Mouse (Mus musculus): ENCODE measurements at regions not wholly inside any gene's neighbourhood (a gene's known extent, or its start where the extent isn't known, plus 50 kb on each side); places are given as distances from the start of the nearest gene placed in this dataset.

GRCm38 (mm10) chr19:36257748-36258538 is 90.2 kb upstream of the Pcgf5 start:
- peaks cover 11% of the 10 kb centered on the region for H3K4me1 ChIP-seq (ENCODE audit: control insufficient read depth, insufficient read depth, low read length)
- H3K27ac ChIP-seq (ENCODE audit: insufficient read depth, low read length) = no peak overlapping the region
- TF ChIP-seq POLR2A (IDR thresholded peaks at IDR 0.05; ENCODE audit: low read depth, low read length) (no peak), CTCF (IDR thresholded peaks at IDR 0.05; ENCODE audit: borderline replicate concordance, insufficient read depth, low read length) (no peak)
- no peak overlapping the region for H3K4me3 ChIP-seq (ENCODE audit: insufficient read depth, low read length)

GRCm38 (mm10) chr19:36261819-36262218 is 86.3 kb upstream of the Pcgf5 start:
- Histone ChIP-seq H3K4me3 (ENCODE audit: insufficient read depth, low read length) (no peak overlapping the region), H3K27ac (ENCODE audit: insufficient read depth, low read length) (no peak overlapping the region), H3K4me1 (ENCODE audit: control insufficient read depth, insufficient read depth, low read length) (peaks cover 11% of the 10 kb centered on the region)
- TF ChIP-seq CTCF (IDR thresholded peaks at IDR 0.05; ENCODE audit: borderline replicate concordance, insufficient read depth, low read length) (no peak), POLR2A (IDR thresholded peaks at IDR 0.05; ENCODE audit: low read depth, low read length) (no peak)

DNA sequence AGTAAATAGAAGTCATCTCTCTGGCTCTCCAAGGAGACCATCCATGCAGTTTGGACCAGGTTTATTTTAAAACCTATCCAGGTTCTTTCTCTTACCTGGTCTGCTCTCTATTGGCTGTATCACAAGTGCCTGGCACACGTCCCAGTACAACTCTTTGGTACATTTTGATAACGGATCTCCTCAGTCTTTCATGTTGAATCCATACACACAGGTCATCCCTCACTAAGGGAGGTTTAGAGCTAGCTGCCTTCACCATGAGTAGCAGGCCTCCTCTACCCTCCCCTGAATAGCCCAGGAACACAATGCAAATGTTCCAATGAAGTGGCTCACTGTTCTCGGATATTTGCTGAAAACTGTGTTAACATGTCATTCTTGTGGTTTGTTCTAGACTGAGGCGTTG is 84.2 kb upstream of the Pcgf5 start:
- H3K4me1 ChIP-seq (ENCODE audit: control insufficient read depth, insufficient read depth, low read length) = no peaks in the 10 kb centered on the region
- H3K27ac ChIP-seq (ENCODE audit: insufficient read depth, low read length) = no peak overlapping the region
- no peak overlapping the region for H3K4me3 ChIP-seq (ENCODE audit: insufficient read depth, low read length)
- TF ChIP-seq POLR2A (IDR thresholded peaks at IDR 0.05; ENCODE audit: low read depth, low read length) = no peak
- TF ChIP-seq CTCF (IDR thresholded peaks at IDR 0.05; ENCODE audit: borderline replicate concordance, insufficient read depth, low read length) = no peak

DNA sequence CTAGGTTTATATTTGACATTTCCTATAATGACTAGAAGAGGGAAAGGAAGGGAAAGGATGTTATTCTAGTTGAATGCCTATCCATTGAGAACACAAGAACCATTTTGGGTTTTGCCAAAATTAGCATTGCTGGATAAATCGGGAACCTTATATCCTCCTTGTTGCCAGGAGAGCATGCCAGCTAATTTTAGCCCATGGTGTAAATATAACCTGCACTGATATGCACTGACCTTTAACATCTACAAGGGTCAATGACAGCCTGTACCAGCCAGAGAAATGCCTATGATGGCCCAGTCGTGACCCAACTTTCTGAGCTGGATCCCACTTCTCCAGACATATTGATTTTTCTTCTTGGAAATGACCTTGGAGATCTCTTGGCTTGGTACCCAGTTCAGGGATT is 83.7 kb upstream of the Pcgf5 start:
- Histone ChIP-seq H3K4me3 (ENCODE audit: insufficient read depth, low read length) (no peak overlapping the region), H3K27ac (ENCODE audit: insufficient read depth, low read length) (no peak overlapping the region), H3K4me1 (ENCODE audit: control insufficient read depth, insufficient read depth, low read length) (no peaks in the 10 kb centered on the region)
- TF ChIP-seq POLR2A (IDR thresholded peaks at IDR 0.05; ENCODE audit: low read depth, low read length) (no peak), CTCF (IDR thresholded peaks at IDR 0.05; ENCODE audit: borderline replicate concordance, insufficient read depth, low read length) (no peak)

GRCm38 (mm10) chr19:36265276-36265675 is 82.8 kb upstream of the Pcgf5 start:
- Histone ChIP-seq H3K4me3 (ENCODE audit: insufficient read depth, low read length) (no peak overlapping the region), H3K27ac (ENCODE audit: insufficient read depth, low read length) (no peak overlapping the region), H3K4me1 (ENCODE audit: control insufficient read depth, insufficient read depth, low read length) (no peaks in the 10 kb centered on the region)
- no peak for TF ChIP-seq POLR2A (IDR thresholded peaks at IDR 0.05; ENCODE audit: low read depth, low read length)
- no peak for TF ChIP-seq CTCF (IDR thresholded peaks at IDR 0.05; ENCODE audit: borderline replicate concordance, insufficient read depth, low read length)

DNA sequence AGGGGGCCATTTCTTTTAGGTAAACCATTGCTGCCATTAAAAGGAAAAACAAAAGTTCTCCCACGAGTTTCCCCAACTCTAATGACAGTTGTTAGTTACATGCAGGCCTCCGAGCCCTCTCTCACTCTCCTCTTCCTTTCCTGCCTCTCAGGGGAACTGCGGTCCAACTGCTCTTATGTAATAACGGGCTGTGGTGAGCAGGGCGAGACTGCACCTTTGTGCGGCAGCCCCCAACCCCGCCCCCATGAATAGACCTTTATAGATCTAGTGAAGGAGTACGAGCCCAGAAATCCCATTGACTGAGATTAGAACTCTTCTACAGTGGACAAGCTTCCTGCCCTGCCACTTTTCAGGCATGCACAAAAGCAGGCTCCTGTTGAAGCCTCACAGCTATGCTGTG is 81.8 kb upstream of the Pcgf5 start:
- H3K27ac ChIP-seq (ENCODE audit: insufficient read depth, low read length) = no peak overlapping the region
- no peaks in the 10 kb centered on the region for H3K4me1 ChIP-seq (ENCODE audit: control insufficient read depth, insufficient read depth, low read length)
- no peak overlapping the region for H3K4me3 ChIP-seq (ENCODE audit: insufficient read depth, low read length)
- TF ChIP-seq CTCF (IDR thresholded peaks at IDR 0.05; ENCODE audit: borderline replicate concordance, insufficient read depth, low read length) (no peak), POLR2A (IDR thresholded peaks at IDR 0.05; ENCODE audit: low read depth, low read length) (no peak)

DNA sequence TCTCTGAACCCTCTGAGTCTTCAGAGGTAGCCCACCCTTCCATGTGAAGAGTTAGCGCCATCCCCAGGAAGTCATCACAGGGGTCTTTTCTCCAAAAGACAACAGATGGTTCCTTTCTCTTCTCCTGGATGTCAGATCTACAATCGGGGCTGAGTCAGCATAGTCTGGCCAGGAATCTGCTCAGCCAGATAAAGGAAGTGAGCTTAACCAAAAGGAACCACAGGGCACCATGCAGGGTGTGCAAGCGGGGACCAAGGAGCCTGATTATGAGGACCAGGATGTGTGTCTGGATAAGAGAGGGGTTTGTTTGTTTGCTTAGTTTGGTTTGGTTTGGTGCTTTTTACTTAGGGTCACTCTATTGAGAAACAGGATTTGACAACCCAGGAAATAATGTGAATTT is 74.6 kb upstream of the Pcgf5 start:
- TF ChIP-seq CTCF (IDR thresholded peaks at IDR 0.05; ENCODE audit: borderline replicate concordance, insufficient read depth, low read length) (no peak), POLR2A (IDR thresholded peaks at IDR 0.05; ENCODE audit: low read depth, low read length) (no peak)
- no peak overlapping the region for H3K4me3 ChIP-seq (ENCODE audit: insufficient read depth, low read length)

GRCm38 (mm10) chr19:36285465-36285864 is 62.6 kb upstream of the Pcgf5 start:
- no peak overlapping the region for H3K4me3 ChIP-seq (ENCODE audit: insufficient read depth, low read length)
- no peak for TF ChIP-seq CTCF (IDR thresholded peaks at IDR 0.05; ENCODE audit: borderline replicate concordance, insufficient read depth, low read length)
- no peak for TF ChIP-seq POLR2A (IDR thresholded peaks at IDR 0.05; ENCODE audit: low read depth, low read length)
- H3K4me1 ChIP-seq (ENCODE audit: control insufficient read depth, insufficient read depth, low read length) = no peaks in the 10 kb centered on the region
- H3K27ac ChIP-seq (ENCODE audit: insufficient read depth, low read length) = no peak overlapping the region

More for the DNA sequence above, 74.6 kb upstream of the Pcgf5 start:
- no peaks in the 10 kb centered on the region for H3K4me1 ChIP-seq (ENCODE audit: control insufficient read depth, insufficient read depth, low read length)
- no peak overlapping the region for H3K27ac ChIP-seq (ENCODE audit: insufficient read depth, low read length)

- peaks cover 5% of the 10 kb centered on the region; the same call in 1 of the 2 replicates for H3K4me1 ChIP-seq (ENCODE audit: control insufficient read depth, insufficient read depth, low read length)
- TF ChIP-seq CTCF (IDR thresholded peaks at IDR 0.05; ENCODE audit: borderline replicate concordance, insufficient read depth, low read length) (no peak), POLR2A (IDR thresholded peaks at IDR 0.05; ENCODE audit: low read depth, low read length) (no peak)
- H3K4me3 ChIP-seq (ENCODE audit: insufficient read depth, low read length) = no peak overlapping the region
- H3K27ac ChIP-seq (ENCODE audit: insufficient read depth, low read length) = peak overlapping the region; percentile 44; the same call in 1 of the 2 replicates
These were observed 57.3 kb upstream of the Pcgf5 start for GRCm38 (mm10) chr19:36290778-36291177.

- Histone ChIP-seq H3K4me3 (ENCODE audit: insufficient read depth, low read length) (no peak overlapping the region), H3K4me1 (ENCODE audit: control insufficient read depth, insufficient read depth, low read length) (peaks cover 5% of the 10 kb centered on the region; the same call in 1 of the 2 replicates), H3K27ac (ENCODE audit: insufficient read depth, low read length) (no peak overlapping the region)
- no peak for TF ChIP-seq CTCF (IDR thresholded peaks at IDR 0.05; ENCODE audit: borderline replicate concordance, insufficient read depth, low read length)
- no peak for TF ChIP-seq POLR2A (IDR thresholded peaks at IDR 0.05; ENCODE audit: low read depth, low read length)
These were observed 54.7 kb upstream of the Pcgf5 start for GRCm38 (mm10) chr19:36293177-36293969.

Measured in embryonic fibroblast, embryonic 13.5 days (primary cell).